Mouse (Mus musculus) cortical plate, adult 2 months (tissue): ENCODE data around the gene Fam204a. TPM values are rescaled to one million over a fixed set of nuclear protein-coding genes. Genes with fewer than 3 reads are reported as not detected.

ENCODE experiments used
- H3K27ac ChIP-seq: fragments of 200-500 bp; 2 replicates; pipeline ENCODE4 v1.5.1; 2012; ENCODE audit warnings: low read length, control low read depth, inconsistent platforms; ENCODE audit not compliant: insufficient read depth
- H3K4me1 ChIP-seq: fragments of 200-500 bp; 2 replicates; pipeline ENCODE4 v1.6.1; 2011; ENCODE audit warnings: low read length; ENCODE audit not compliant: control insufficient read depth, insufficient read depth
- H3K4me3 ChIP-seq: fragments of 200-500 bp; 2 replicates; pipeline ENCODE4 v1.5.1; 2011; ENCODE audit warnings: mild to moderate bottlenecking, low read length, control low read depth; ENCODE audit not compliant: insufficient read depth
- CTCF ChIP-seq: fragments of 200-500 bp; IDR thresholded peaks from 2 replicates; pipeline ENCODE4 v1.5.1; 2011; ENCODE audit warnings: mild to moderate bottlenecking, control low read depth, low read length; ENCODE audit not compliant: insufficient read depth; ENCODE audit errors: extremely low read depth
- POLR2A ChIP-seq: fragments of 200-500 bp; IDR thresholded peaks from 2 replicates; pipeline ENCODE4 v1.6.1; 2011; ENCODE audit warnings: mild to moderate bottlenecking, low read length, control low read depth; ENCODE audit not compliant: insufficient read depth; ENCODE audit errors: extremely low read depth
- polyA plus RNA-seq: library from polyadenylated mRNA; depleted of rRNA; stranded (reverse); fragments of >200 nt; gene quantifications from 2 replicates; pipeline ENCODE4 v1.2.3, GENCODE M21; 2012; rRNA removed

The Fam204a gene
- polyA plus RNA-seq, 1 experiment = 20.8 TPM

GRCm38 (mm10) chr19:60178771-60179563 is 47.5 kb downstream of the Fam204a start:
- TF ChIP-seq CTCF (no peak), POLR2A (no peak)
- no peak overlapping the region for H3K4me3 ChIP-seq
- no peak overlapping the region for H3K27ac ChIP-seq
- no peaks in the 10 kb centered on the region for H3K4me1 ChIP-seq

GRCm38 (mm10) chr19:60165417-60165816 is 61.1 kb downstream of the Fam204a start:
- no peaks in the 10 kb centered on the region for H3K4me1 ChIP-seq
- no peak for TF ChIP-seq POLR2A
- TF ChIP-seq CTCF = no peak
- H3K27ac ChIP-seq = no peak overlapping the region
- H3K4me3 ChIP-seq = no peak overlapping the region

- no peaks in the 10 kb centered on the region for H3K4me1 ChIP-seq
- no peak for TF ChIP-seq POLR2A
- TF ChIP-seq CTCF = peak; percentile 60; the same call in 1 of the 2 replicates
- H3K4me3 ChIP-seq = no peak overlapping the region
- no peak overlapping the region for H3K27ac ChIP-seq
These were observed 65.8 kb downstream of the Fam204a start for GRCm38 (mm10) chr19:60160611-60161274.

- H3K4me3 ChIP-seq = no peak overlapping the region
- H3K27ac ChIP-seq = no peak overlapping the region
- H3K4me1 ChIP-seq = no peaks in the 10 kb centered on the region
- no peak for TF ChIP-seq POLR2A
- TF ChIP-seq CTCF = no peak
These were observed 66.7 kb downstream of the Fam204a start for GRCm38 (mm10) chr19:60159827-60160226.

GRCm38 (mm10) chr19:60155266-60155665 is 71.2 kb downstream of the Fam204a start:
- Histone ChIP-seq H3K4me3 (no peak overlapping the region), H3K27ac (no peak overlapping the region), H3K4me1 (no peaks in the 10 kb centered on the region)
- TF ChIP-seq POLR2A = no peak
- no peak for TF ChIP-seq CTCF

- Histone ChIP-seq H3K4me1 (no peaks in the 10 kb centered on the region), H3K27ac (no peak overlapping the region), H3K4me3 (no peak overlapping the region)
- TF ChIP-seq CTCF (no peak), POLR2A (no peak)
These were observed 73.4 kb downstream of the Fam204a start for GRCm38 (mm10) chr19:60153096-60153495.

- H3K4me1 ChIP-seq = no peaks in the 10 kb centered on the region
- TF ChIP-seq CTCF = no peak
- TF ChIP-seq POLR2A = no peak
- H3K27ac ChIP-seq = no peak overlapping the region
- H3K4me3 ChIP-seq = no peak overlapping the region
These were observed 76.4 kb downstream of the Fam204a start for GRCm38 (mm10) chr19:60150056-60150455.

GRCm38 (mm10) chr19:60149078-60149960 is 77.2 kb downstream of the Fam204a start:
- Histone ChIP-seq H3K4me1 (no peaks in the 10 kb centered on the region), H3K4me3 (no peak overlapping the region), H3K27ac (no peak overlapping the region)
- no peak for TF ChIP-seq CTCF
- TF ChIP-seq POLR2A = no peak

Other genes starting within 250 kb of the Fam204a start
- gene Prlhr, start 241.6 kb upstream of the Fam204a start, polyA plus RNA-seq = 0.06 TPM in 1 of 2 replicates, not detected in the other